Mouse (Mus musculus) ZHBTc4 (cell line): ENCODE data around the gene Casp6.
A peak's percentile ranks its signal among the peaks of the same experiment; 100 is the strongest.

Experiments
- DNase-seq: peaks from one replicate; pipeline ENCODE4 v3.0.0-alpha.2; 2011; ENCODE audit warnings: low read depth, low spot score

Gene Casp6

DNA sequence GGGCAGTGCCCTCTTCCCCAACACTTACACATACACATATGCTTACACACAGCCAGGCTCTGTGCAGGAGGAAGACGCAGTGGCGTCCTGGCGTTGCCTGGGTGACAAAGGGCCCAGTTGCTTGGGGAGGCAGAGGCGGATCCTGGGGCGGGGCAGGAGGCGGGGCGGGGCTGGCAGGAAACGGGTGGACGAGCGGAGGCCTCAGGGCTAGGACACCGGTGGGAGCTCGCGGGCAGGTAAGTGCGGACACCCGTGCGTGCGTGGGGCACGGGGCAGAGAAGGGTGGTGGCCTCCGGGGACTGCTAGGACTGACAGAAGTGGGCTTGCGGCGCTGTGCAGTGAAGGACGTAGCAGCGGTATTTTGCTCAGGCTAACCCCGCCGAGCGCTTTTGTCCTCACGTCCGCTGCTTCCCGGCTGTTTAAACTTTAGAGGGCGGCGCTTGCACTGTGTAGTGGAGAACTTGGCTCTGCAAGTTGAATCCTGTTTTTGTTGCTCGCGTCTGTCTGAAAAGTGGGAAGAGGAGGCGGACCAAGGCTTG is at the start of gene Casp6:
Gene Casp6 (plus strand): TSS at position 155 of the 539 bp plus-strand sequence.
- DNase-seq: peak; percentile 87

GRCm38 (mm10) chr3:129862592-129862991 is 38.6 kb upstream of the Casp6 start:
- DNase-seq: peak; percentile 38

- DNase-seq: peak; percentile 83
These were observed 37.5 kb upstream of the Casp6 start for GRCm38 (mm10) chr3:129863698-129864097.

DNA sequence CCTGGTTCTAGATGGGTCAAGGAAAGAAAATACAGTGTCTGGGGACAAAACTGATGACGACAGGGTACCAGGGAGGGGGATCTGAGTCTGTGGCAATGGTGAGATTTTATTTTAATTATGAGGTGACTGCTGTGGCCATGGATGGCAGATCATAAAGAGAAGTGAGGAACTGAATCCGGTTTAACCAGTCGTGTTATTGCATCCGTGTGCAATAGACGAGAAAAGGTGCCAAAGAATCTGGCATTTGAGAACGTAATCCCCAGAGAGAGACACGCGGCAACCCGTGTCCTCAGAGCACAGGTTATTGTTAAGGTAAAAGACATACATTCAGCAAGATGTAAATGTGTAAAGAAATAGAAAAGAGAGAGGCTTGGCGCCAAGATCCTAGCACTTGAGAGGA is 23.9 kb upstream of the Casp6 start:
- no peak for DNase-seq

- peak; percentile 92 for DNase-seq
These were observed 22.7 kb upstream of the Casp6 start, which contains the start of gene Pla2g12a for GRCm38 (mm10) chr3:129878405-129879021. TSS of gene Pla2g12a (plus strand) at chr3:129878606.

- DNase-seq: peak; percentile 75
These were observed 22.0 kb upstream of the Casp6 start for GRCm38 (mm10) chr3:129879131-129879757.

GRCm38 (mm10) chr3:129879913-129880312 is 21.3 kb upstream of the Casp6 start:
- DNase-seq: no peak

- no peak for DNase-seq
These were observed 20.2 kb upstream of the Casp6 start for GRCm38 (mm10) chr3:129880925-129881593.

DNA sequence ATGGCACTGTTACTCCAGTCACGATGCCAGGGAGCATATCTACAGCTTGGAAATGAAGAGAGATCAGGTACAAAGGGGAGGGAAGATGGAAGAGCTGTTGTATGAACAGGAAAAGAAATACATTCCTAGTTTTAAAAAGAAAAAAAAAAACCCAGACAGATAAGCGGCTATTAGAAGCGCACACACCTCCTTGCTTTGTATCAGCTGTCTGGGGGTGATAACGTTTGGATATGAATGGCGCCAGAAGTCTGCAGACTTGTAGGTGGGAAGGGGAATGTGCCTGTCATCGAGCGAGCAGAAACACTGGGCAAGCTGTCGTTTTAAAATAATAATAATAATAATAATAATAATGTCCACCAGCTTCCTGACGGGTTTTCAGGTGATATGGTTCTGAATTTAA is 15.6 kb upstream of the Casp6 start:
- DNase-seq: no peak

DNA sequence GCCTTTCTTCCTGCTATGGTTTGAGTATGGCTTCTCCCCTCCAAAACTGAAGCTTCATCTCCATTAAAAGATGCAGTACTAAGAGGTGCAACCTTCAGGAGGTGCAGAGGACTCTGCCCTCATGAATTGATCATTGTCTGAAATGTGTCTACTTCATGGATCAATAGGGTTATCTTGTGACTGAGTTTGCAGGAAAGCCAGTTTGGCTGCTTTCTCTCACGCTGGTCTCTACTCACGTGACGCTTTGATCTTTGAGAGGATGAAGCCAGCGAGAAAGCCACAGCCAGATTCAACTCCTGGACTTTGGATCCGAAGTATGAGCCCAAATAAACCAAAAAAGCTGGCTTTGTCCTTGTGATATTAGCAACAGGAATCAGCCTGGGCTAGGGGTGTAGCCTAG is 14.8 kb upstream of the Casp6 start:
- DNase-seq: no peak

DNA sequence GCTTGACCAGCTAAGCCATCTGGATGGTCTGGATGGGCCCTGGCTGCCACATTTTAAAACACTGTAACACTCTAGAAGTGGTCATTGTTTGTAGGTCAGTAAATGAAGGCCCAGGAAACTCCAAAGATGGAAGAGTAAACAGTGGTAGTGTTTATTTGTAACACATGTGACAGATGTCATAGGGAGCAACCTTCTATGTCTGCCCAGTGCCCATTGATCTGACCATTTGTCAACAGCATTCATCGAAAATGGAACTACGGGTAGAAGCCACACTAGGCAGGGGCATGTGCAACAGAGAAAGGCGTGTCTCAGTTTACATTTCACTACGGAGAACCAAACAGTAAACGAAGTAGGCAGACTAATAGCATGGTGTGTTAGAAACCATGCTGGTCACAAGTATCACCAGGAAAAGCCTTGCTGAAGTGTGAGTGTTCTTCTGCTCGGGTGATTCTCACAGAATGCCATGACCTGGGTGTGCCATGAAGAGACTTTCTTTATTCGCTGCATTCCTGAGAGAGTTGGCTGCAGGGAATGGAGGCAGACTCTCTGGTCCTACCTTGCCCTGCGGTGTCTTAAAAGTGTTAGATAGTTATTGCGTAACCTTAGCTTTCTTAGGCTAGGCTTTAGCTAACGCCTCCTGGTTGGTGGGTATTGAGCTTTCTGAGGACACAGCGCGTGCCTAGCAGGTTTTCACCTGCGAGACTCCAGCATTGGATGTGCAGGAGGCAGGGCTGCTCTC is 13.3 kb upstream of the Casp6 start:
- peak; percentile 55 for DNase-seq

DNA sequence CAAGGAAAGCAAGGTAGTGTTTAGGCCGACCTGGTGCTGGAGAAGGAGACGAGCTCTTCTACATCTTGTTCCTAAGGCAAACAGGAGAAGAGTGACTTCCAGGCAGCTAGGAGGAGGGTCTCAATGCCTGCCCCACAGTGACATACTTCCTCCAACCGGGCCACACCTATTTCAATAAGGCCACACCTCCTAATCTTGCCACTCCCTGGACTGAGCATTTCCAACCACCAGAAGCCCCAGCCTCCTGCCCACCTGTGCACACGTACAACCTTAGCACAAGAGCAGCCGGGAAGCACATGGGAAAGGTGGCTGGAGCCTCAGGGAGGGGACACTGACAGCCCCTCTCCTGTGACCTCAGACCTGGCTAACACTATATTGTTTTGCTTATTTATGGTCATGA is 9.2 kb upstream of the Casp6 start:
- DNase-seq: no peak

DNA sequence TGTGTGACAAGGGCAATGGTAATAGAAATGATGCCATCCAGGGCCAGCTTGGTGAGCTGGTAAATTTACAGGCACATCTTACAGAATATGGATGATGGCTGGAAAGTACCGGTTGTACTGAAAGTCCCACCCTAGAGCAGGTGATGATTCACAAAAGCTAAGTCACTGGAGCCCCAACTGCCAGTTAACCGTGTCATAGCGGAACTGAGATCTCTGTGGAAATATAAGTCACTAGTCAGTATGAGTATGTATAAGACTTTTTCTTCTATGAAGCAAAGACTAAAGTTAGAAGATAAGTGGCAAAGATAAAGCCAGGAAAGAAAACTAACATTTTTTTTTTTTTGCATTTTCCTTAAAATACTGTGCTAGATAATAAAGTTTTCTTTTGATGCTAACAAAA is 8.1 kb upstream of the Casp6 start:
- DNase-seq: no peak

- DNase-seq: no peak
These were observed 4.6 kb upstream of the Casp6 start for GRCm38 (mm10) chr3:129896591-129896990.

GRCm38 (mm10) chr3:129898886-129899285 is 2.3 kb upstream of the Casp6 start:
- DNase-seq: peak; percentile 93

GRCm38 (mm10) chr3:129903369-129903768 is 2.1 kb downstream of the Casp6 start:
- DNase-seq: no peak

DNA sequence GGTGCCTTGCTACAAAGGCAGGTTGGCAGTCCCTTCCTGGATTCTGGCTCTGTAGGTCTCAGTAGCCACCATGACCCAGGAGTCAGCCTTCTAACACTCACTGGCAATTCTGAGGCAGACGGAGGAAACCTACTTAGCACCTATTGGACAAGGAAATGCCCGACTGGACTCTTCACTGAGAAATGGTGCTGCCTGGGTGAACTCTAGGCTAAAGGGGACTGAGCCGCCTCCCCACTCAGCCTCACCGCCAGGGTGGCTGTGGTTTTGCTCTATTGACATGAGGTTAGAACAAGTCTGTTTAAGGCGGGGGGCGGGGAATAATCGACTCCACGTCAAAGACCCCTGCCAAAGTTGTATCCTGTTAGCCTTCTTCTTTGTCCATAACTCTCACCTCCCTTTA is 2.6 kb downstream of the Casp6 start:
- DNase-seq: no peak

GRCm38 (mm10) chr3:129904381-129905132 is 3.3 kb downstream of the Casp6 start:
- no peak for DNase-seq

- DNase-seq: no peak
These were observed 10.8 kb downstream of the Casp6 start for GRCm38 (mm10) chr3:129912025-129912424.

- no peak for DNase-seq
These were observed 12.0 kb downstream of the Casp6 start for GRCm38 (mm10) chr3:129913241-129913640.

DNA sequence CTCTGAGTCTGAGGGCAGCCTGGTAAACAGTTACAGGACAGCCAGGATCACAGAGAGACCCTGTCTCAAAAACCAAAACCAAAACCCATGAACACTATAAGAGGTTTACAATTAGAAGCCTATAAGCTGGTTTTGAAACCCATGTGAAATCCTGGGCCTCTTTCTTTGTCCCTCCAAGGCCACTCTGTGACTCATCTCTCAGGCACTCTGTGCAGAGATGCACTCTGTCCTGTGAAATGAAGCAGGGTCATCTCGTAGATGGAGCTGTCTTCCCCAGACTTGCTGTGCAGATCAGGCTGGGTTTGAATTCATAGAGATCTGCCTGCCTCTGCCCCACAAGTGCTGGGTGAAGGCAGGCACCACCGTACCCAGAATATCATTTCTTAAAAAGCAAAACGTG is 16.2 kb downstream of the Casp6 start:
- no peak for DNase-seq
